Mouse (Mus musculus): Measurements from ENCODE around the gene Tmem30a. TPM values are rescaled to one million over a fixed set of nuclear protein-coding genes. Genes with fewer than 3 reads are reported as not detected.

The Tmem30a gene
- total and polyA plus RNA-seq, 2 experiments from 2014 or later = 104 to 181 TPM

- TF ChIP-seq CTCF (IDR thresholded peaks at IDR 0.05; ENCODE audit: low read depth) = no peak
Observed at GRCm38 (mm10) chr9:79766991-79767545, 26.2 kb downstream of the Tmem30a start.

GRCm38 (mm10) chr9:79765329-79765728 is 28.0 kb downstream of the Tmem30a start:
- ATAC-seq (no peak), DNase-seq (no peak)
- Histone ChIP-seq H3K9me3 (ENCODE audit: low read length) (no peaks in the 10 kb centered on the region), H3K27ac (ENCODE audit: low read depth, low read length) (no peak overlapping the region), H3K4me3 (ENCODE audit: low read depth, low read length) (no peak overlapping the region), H3K9ac (no peak overlapping the region), H3K4me1 (ENCODE audit: insufficient read depth) (no peaks in the 10 kb centered on the region; the same call in 1 of the 2 replicates), H3K36me3 (ENCODE audit: insufficient read depth) (peaks cover 1% of the 10 kb centered on the region; the same call in 1 of the 2 replicates), H3K27me3 (ENCODE audit: insufficient read depth, low read length) (no peaks in the 10 kb centered on the region), H3K4me2 (ENCODE audit: low read depth) (no peak overlapping the region)
- TF ChIP-seq CTCF (IDR thresholded peaks at IDR 0.05; ENCODE audit: low read depth) = no peak
- WGBS = 87% methylated on average over 4 of the region's 4 CpGs

More at GRCm38 (mm10) chr9:79766991-79767545, 26.2 kb downstream of the Tmem30a start:
- Histone ChIP-seq H3K4me1 (ENCODE audit: insufficient read depth) (no peaks in the 10 kb centered on the region), H3K27me3 (ENCODE audit: insufficient read depth, low read length) (no peaks in the 10 kb centered on the region), H3K4me2 (ENCODE audit: low read depth) (no peak overlapping the region), H3K27ac (ENCODE audit: low read depth, low read length) (no peak overlapping the region), H3K9ac (no peak overlapping the region), H3K36me3 (ENCODE audit: insufficient read depth) (peaks cover 12% of the 10 kb centered on the region), H3K4me3 (ENCODE audit: low read depth, low read length) (no peak overlapping the region), H3K9me3 (ENCODE audit: low read length) (no peaks in the 10 kb centered on the region)
- no peak for DNase-seq
- ATAC-seq = no peak
- WGBS = 97% methylated on average over 5 of the region's 5 CpGs

- H3K9me3 ChIP-seq (ENCODE audit: low read length) = no peaks in the 10 kb centered on the region
- H3K4me1 ChIP-seq (ENCODE audit: insufficient read depth) = peaks cover 7% of the 10 kb centered on the region
- H3K36me3 ChIP-seq (ENCODE audit: insufficient read depth) = no peaks in the 10 kb centered on the region
- no peak for ATAC-seq
- H3K27ac ChIP-seq (ENCODE audit: low read depth, low read length) = no peak overlapping the region
- 75% methylated on average over 6 of the region's 6 CpGs for WGBS
- H3K4me3 ChIP-seq (ENCODE audit: low read depth, low read length) = no peak overlapping the region
- DNase-seq = no peak
- H3K9ac ChIP-seq = no peak overlapping the region
- H3K4me2 ChIP-seq (ENCODE audit: low read depth) = no peak overlapping the region
- H3K27me3 ChIP-seq (ENCODE audit: insufficient read depth, low read length) = no peaks in the 10 kb centered on the region
- TF ChIP-seq CTCF (IDR thresholded peaks at IDR 0.05; ENCODE audit: low read depth) = no peak
Observed at GRCm38 (mm10) chr9:79762519-79762918, 30.8 kb downstream of the Tmem30a start.

- Histone ChIP-seq H3K36me3 (ENCODE audit: insufficient read depth) (peaks cover 12% of the 10 kb centered on the region), H3K4me3 (ENCODE audit: low read depth, low read length) (peak overlapping the region; percentile 85), H3K4me2 (ENCODE audit: low read depth) (peak overlapping the region; percentile 72), H3K9ac (peak overlapping the region; percentile 83), H3K27ac (ENCODE audit: low read depth, low read length) (peak overlapping the region; percentile 89), H3K27me3 (ENCODE audit: insufficient read depth, low read length) (no peaks in the 10 kb centered on the region), H3K9me3 (ENCODE audit: low read length) (no peaks in the 10 kb centered on the region), H3K4me1 (ENCODE audit: insufficient read depth) (peaks cover 7% of the 10 kb centered on the region)
- WGBS = 4% methylated on average over 14 of the region's 14 CpGs
- DNase-seq (no peak), ATAC-seq (peak; percentile 49)
- no peak for TF ChIP-seq CTCF (IDR thresholded peaks at IDR 0.05; ENCODE audit: low read depth)
Observed at GRCm38 (mm10) chr9:79760076-79760475, 33.2 kb downstream of the Tmem30a start.

DNA sequence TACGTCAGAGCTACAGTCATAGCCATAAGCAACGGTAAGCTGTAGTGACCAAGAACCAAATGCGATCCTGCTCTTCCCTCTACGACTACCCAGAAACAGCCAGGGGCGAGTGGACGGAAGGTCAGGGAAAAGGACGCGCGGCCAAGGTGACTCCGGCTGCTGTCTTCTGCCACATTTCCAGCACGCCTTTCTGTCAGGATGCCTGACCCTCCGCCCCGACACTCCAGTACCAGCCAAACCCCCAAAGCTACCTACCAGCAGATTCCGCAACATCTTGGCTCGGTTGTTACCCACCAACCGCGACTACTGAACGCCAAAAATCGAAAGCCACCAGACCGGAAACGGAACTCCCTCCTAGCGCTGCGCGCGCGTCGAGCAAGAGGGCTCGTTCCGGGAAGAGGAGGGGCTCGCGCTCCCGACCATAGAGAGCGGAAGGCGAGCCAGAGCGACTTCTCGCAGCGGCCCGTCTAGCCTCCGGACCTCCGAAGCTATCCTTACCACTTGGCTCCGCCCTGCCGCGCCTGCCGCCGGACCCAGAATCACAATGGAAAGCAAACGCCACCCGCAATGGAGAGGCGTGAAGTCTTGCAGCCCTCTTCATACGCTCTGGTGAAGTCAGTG is 33.8 kb downstream of the Tmem30a start, which contains the start of gene Cox7a2:
Cox7a2 (minus strand) TSS at position 494 of the 621 bp plus-strand sequence.
- H3K4me2 ChIP-seq (ENCODE audit: low read depth) = peak within 1 kb of the TSS; percentile 72
- ATAC-seq = peak; percentile 100
- peak within 1 kb of the TSS; percentile 89 for H3K27ac ChIP-seq (ENCODE audit: low read depth, low read length)
- no peaks in the 10 kb centered on the region for H3K27me3 ChIP-seq (ENCODE audit: insufficient read depth, low read length)
- H3K36me3 ChIP-seq (ENCODE audit: insufficient read depth) = peaks cover 14% of the 10 kb centered on the region
- H3K9me3 ChIP-seq (ENCODE audit: low read length) = no peaks in the 10 kb centered on the region
- peaks cover 7% of the 10 kb centered on the region for H3K4me1 ChIP-seq (ENCODE audit: insufficient read depth)
- DNase-seq = peak; percentile 97
- H3K9ac ChIP-seq = peak within 1 kb of the TSS; percentile 83
- peak within 1 kb of the TSS; percentile 85 for H3K4me3 ChIP-seq (ENCODE audit: low read depth, low read length)
- no peak; the same call in 1 of the 2 replicates for TF ChIP-seq CTCF (IDR thresholded peaks at IDR 0.05; ENCODE audit: low read depth)
- under 1% methylated on average over 49 of the region's 49 CpGs for WGBS

- Histone ChIP-seq H3K27me3 (ENCODE audit: insufficient read depth, low read length) (no peaks in the 10 kb centered on the region), H3K9ac (no peak overlapping the region), H3K4me2 (ENCODE audit: low read depth) (no peak overlapping the region), H3K27ac (ENCODE audit: low read depth, low read length) (no peak overlapping the region), H3K36me3 (ENCODE audit: insufficient read depth) (peaks cover 22% of the 10 kb centered on the region), H3K9me3 (ENCODE audit: low read length) (no peaks in the 10 kb centered on the region), H3K4me3 (ENCODE audit: low read depth, low read length) (no peak overlapping the region), H3K4me1 (ENCODE audit: insufficient read depth) (peaks cover 7% of the 10 kb centered on the region)
- no peak for TF ChIP-seq CTCF (IDR thresholded peaks at IDR 0.05; ENCODE audit: low read depth)
- DNase-seq (no peak), ATAC-seq (no peak)
- WGBS = 98% methylated on average over 4 of the region's 4 CpGs
Observed at GRCm38 (mm10) chr9:79755311-79755710, 38.0 kb downstream of the Tmem30a start.

- H3K9ac ChIP-seq = no peak overlapping the region
- ATAC-seq (no peak), DNase-seq (no peak)
- no peak for TF ChIP-seq CTCF (IDR thresholded peaks at IDR 0.05; ENCODE audit: low read depth)
- H3K9me3 ChIP-seq (ENCODE audit: low read length) = no peaks in the 10 kb centered on the region
- H3K4me3 ChIP-seq (ENCODE audit: low read depth, low read length) = no peak overlapping the region
- H3K36me3 ChIP-seq (ENCODE audit: insufficient read depth) = peaks cover 20% of the 10 kb centered on the region
- 89% methylated on average over 8 of the region's 8 CpGs for WGBS
- H3K4me2 ChIP-seq (ENCODE audit: low read depth) = no peak overlapping the region
- H3K27me3 ChIP-seq (ENCODE audit: insufficient read depth, low read length) = no peaks in the 10 kb centered on the region
- H3K4me1 ChIP-seq (ENCODE audit: insufficient read depth) = no peaks in the 10 kb centered on the region
- H3K27ac ChIP-seq (ENCODE audit: low read depth, low read length) = no peak overlapping the region
Observed at GRCm38 (mm10) chr9:79751846-79752245, 41.5 kb downstream of the Tmem30a start.
